Mouse (Mus musculus) brain, adult 2 months (tissue): ENCODE data around the gene Ralgapa1.
"Not testable (repeated sequence)": the region's sequence is repeated elsewhere in the genome, so short reads cannot be mapped to it uniquely, and the experiment has no call there.

ENCODE experiments used
- DNase-seq: peaks from one replicate; pipeline ENCODE4 v3.0.0; 2011; ENCODE audit warnings: low read depth, low spot score

The Ralgapa1 gene

GRCm38 (mm10) chr12:55800144-55800543, 20.8 kb downstream of the Ralgapa1 start:
- DNase-seq, result no peak

DNA sequence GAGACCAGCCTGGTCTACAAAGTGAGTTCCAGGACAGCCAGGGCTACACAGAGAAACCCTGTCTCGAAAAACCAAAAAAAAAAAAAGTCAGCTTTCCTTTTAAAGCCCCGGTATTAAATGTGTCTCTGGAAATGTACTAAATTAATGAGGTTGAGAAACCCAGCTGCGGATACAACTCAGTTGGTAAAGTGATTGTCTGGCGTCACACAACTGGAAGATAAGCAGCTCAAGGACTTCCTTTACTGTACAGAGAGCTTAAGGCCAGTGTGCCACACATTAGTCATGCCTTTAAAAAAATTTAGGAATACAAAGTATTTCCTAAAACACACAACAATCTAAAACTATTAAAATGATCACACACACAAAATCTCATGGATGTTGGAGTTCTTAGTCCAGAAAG, 22.2 kb downstream of the Ralgapa1 start:
- no peak for DNase-seq

DNA sequence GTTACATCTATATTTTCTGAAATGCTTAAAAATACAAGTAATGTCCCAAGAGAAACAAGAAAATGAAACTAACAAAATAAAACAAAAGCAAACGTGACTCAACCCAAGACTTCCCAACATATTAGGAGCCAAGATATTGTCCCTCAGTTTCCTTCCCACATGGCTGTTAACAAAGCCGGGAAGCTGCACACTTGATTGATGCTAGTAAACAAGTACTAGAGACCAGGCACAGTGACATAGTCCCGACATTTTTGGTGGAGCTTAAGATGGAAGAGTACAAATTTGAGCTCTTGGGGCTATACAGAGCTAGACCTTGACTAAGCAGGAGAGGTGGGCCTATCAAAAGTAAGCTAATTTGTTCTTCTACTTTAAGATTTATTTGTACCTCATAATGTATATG, 23.9 kb downstream of the Ralgapa1 start:
- no peak for DNase-seq

- not testable (repeated sequence) for DNase-seq
These were observed 26.5 kb downstream of the Ralgapa1 start for GRCm38 (mm10) chr12:55794485-55794884.

DNA sequence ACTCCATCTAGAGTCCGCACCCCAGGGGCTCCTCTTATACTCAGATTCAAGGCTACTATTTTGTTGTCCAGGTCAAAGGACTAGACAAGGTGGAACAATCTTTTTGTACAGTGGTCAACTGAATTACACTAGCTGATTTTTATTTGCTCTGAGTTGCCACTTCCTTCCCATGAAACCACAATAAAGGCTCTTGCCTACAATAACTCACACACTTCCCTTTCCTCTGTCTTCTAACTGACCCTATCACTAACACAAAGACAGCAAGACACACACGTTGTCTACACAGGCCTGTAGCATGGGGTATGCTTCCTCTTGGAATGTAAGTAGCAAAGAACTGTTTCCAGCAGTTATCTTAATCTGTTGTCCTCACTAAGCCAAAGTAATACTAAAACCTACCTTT, 35.7 kb downstream of the Ralgapa1 start:
- no peak for DNase-seq

DNA sequence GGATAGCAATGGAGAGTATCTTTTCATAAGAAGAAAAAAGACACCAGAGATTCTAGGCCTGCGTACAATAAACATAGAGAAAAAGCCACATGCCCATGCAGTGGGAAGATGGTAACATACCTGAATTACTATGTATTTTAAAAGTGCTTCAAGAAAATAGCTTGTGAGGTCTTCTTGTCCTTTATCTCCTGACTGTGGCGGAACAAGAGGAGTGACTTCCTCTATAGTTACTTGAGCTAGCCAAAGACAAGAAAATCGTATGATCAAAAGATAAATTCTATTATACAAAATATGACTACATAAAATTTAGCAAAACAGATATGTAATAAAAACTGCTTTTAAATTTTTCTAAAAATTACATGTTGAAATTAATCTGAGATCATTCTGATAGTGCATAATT, 38.3 kb downstream of the Ralgapa1 start:
- no peak for DNase-seq

DNA sequence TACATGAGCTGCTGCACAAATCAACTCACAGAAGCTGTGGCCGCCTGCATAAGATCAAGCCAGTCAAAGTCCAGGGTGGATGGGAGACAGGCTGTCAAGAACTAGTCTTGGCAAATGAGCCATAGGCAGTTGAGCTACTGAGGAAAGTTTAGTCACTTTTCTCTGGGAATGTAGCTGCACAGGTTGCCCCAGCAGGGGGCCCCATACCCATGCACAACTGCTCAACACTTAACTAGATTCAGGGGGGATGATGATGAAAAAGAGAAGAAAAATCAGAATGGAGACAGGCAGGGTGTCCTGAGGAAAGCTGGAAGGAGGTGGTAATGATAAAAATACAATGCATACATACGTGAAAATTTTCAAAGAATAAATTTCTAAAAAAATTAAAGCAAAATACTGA, 42.7 kb downstream of the Ralgapa1 start:
- DNase-seq, result peak; percentile 43

GRCm38 (mm10) chr12:55777356-55777755, 43.6 kb downstream of the Ralgapa1 start:
- no peak for DNase-seq

GRCm38 (mm10) chr12:55774316-55774715, 46.7 kb downstream of the Ralgapa1 start:
- DNase-seq, result no peak

- DNase-seq, result peak; percentile 50
These were observed 100.6 kb downstream of the Ralgapa1 start for GRCm38 (mm10) chr12:55720319-55720718.

DNA sequence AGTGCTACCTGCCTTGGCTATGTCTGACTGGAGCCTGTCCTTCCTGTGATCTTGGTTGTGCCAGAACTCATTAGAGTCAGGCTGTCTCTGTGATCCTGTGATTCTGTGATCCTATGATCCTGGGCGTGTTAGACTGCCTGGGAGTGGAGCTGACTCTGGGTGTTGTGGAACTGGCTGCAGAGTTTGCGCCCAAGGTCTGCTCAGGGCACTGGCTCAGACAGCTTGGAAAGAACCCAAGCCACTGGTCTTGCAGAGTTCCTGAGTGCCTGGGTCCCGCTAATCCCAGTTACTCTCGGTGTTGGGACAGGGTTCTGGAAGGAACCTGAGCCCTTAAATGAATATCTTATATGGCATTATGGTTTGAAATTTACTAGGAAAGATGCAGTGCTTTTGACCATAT, 115.1 kb downstream of the Ralgapa1 start:
- peak; percentile 8 for DNase-seq

DNA sequence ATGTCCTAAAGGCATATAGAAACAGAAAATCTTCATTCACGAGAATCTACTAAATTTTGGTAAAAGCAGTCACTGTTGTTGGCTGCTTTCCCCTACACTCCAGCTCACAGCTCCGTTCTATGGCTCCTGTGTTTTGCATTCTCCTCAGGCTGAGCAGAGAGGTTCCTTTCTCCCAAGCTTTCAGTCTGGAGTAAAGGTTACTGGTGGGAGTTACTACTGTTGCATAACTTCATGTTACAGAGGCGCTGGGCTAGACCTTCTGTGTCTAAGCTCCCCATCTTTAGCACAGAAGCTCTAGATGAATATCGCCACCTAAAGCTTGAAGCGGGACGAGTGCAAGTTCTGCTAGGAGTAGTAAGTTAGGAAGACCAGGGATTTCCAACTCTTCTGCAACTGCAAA, 154.3 kb downstream of the Ralgapa1 start:
- DNase-seq, result peak; percentile 73

DNA sequence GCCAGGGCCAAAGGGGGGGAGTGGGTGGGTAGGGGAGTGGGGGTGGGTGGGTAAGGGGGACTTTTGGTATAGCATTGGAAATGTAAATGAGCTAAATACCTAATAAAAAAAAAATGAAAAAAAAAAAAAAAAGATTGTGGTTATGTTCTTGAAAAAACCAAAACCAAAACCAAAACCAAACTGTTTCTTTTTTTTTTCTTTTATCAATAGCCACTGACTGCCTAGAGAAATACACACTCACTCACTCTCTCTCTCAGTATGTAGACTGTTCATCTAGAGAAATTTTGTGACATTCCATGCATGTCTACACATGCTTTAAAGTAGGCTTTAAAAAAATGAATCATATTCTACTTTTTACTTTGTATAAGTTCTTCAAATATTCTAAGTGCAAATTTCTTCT, 157.8 kb downstream of the Ralgapa1 start:
- not testable (repeated sequence) for DNase-seq

DNA sequence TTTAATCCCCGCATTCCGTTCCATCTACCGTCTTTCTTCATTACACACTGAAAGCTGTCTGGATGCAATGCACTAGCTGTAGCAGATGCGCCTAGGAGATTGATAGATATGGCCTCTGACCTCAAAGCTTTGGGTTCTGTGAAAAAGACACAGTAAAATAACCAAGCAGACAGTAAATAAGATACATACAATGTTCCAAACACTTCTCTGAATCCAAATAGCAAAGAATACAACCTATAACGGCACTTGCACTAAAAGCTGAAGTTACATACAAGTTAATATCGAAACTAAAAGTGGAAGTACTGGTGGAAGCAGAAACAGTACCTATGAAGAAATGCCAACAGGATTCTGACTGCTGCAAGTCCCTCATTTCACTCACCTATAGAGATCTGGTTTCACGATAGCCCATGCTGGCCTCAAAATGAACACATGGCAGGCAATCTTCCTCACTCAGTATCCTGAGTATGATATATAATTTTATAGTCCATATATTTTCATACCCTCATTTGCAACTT, 172.9 kb downstream of the Ralgapa1 start:
- no peak for DNase-seq

GRCm38 (mm10) chr12:55626711-55627110, 194.3 kb downstream of the Ralgapa1 start:
- peak; percentile 20 for DNase-seq

DNA sequence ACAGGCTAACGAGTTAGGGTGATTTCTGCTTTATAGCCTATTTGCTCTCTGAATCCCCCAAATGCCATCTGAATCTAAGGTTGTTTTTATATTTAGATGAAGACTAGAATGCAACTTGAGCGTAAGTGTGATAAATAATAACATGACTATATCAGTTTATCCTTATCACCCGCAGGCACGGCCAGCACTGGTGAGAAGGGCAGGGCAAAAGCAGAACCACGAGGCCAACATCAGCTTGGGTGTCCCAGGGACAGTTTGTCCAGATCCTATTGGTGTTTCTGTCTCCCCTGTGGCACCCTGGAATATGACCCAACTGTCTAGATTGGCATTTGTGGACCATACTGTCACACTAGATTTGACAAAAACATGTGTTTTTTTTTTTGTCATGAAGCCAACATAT, 197.7 kb downstream of the Ralgapa1 start:
- DNase-seq, result no peak

GRCm38 (mm10) chr12:55622615-55623245, 198.2 kb downstream of the Ralgapa1 start:
- DNase-seq, result peak; percentile 59

- peak; percentile 49 for DNase-seq
These were observed 200.6 kb downstream of the Ralgapa1 start for GRCm38 (mm10) chr12:55620321-55620720.

DNA sequence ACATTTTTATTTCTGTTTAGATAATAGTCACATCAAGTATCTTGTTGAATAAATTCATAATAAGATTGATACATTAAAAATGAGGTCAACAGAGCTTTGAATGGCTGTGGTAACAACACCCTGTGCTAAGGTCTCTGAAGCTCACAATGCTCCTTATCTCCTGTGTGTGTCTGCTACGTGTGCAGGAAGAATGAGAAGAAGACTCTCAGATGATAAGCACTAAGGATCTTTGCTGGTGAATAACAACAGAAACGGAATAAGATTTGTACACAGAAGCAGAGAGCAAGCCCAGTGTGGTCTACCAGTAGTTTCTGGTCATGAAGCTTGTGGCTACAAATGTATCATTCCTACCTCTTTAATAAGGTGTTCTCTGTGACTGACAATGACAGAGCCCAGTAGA, 210.2 kb downstream of the Ralgapa1 start:
- DNase-seq, result no peak

DNA sequence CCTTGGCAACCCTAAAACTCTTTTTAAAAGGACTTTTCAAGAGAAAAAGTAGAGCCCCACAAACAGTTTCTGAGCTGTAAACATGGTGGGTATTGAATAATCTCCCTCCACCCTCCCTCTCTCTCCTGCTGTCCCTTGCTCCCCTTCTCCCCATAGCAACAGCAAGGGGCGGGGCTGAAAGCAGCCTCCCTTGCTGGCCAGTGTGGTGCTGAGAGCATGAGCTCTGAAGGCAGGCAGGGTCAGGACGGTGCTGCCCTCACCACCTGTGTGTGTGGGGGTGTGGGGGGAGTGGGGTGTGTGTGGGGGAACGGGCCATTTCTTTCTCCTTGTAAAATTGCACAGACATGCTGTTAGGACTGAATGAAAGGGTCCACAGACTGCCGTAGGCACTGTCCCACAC, 213.1 kb downstream of the Ralgapa1 start:
- DNase-seq, result no peak

GRCm38 (mm10) chr12:55604411-55604810, 216.6 kb downstream of the Ralgapa1 start:
- peak; percentile 36 for DNase-seq

DNA sequence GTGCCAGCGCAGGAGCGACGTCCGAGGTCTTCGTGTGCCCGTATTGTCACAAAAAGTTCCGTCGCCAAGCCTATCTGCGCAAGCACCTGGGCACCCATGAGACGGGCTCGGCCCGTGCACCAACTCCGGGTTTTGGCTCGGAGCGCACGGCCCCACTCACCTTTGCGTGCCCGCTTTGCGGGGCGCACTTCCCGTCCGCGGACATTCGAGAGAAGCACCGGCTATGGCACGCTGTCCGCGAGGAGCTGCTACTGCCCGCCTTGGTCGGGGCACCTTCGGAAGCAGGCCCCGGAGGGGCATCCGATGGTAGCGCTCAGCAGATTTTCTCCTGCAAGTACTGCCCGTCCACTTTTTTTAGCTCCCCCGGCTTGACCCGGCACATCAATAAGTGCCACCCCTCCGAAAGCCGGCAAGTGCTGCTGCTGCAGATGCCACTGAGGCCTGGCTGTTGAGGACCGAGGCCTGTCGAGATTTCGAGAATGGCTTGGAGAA, 220.4 kb downstream of the Ralgapa1 start:
- DNase-seq, result no peak

GRCm38 (mm10) chr12:55599639-55600502, 221.1 kb downstream of the Ralgapa1 start:
- no peak for DNase-seq
